11 mouse cellular contexts compared by ENCODE assay signal in the genomic region with DNA sequence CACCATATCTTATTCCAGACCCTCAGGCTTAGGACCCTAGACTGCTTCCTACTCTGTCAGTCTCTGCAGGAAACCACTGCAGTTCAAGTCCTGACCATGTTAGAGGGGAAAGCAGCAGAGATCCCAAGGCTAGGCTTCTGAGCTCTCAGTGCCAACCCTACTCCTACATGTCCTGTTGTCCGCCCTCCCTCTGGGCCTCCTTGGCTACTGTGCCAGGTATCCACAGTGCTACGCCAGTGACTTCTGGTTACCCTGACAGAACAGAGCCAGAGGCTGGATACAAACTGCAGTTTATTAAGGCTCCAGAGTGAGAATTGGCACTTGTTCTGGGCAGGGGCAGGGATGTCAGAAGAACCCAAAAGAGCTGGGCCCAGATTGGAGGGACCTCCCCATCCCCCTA. TPM values are rescaled to one million over a fixed set of nuclear protein-coding genes. Genes with fewer than 3 reads are reported as not detected.
DNase-seq lines count a peak whose midpoint lies in the region; ATAC-seq lines count a peak whose summit lies in the region.
"Had no signal": no experiment of that assay in that cellular context is flagged by ENCODE, and none has a peak within 500 bp of the region (broad histone marks: within the 10 kb centered on the region; RNA-seq: fewer than 3 reads in every experiment).

No protein-coding gene starts in this region.

- H3K27me3 ChIP-seq in kidney, embryonic 15.5 days = no peaks in the 10 kb centered on the region
- H3K27me3 ChIP-seq in hindbrain, embryonic 15.5 days = no peaks in the 10 kb centered on the region
- H3K27me3 ChIP-seq: heart, embryonic 15.5 days; stomach, embryonic 15.5 days had no signal

- peaks cover 13% of the 10 kb centered on the region for H3K4me1 ChIP-seq in kidney, embryonic 15.5 days
- peaks cover 17% of the 10 kb centered on the region for H3K4me1 ChIP-seq in hindbrain, embryonic 15.5 days (replicated peaks)

- DNase-seq in kidney, postnatal 25 days = no peak
- peak; percentile 83 for DNase-seq in adipocyte (ENCODE audit: low spot score)
- peak; percentile 79 for DNase-seq in cerebellum, adult 11-12 months
- DNase-seq in spleen, postnatal 4 days (ENCODE audit: low spot score in 2 of 2) = no peak
- DNase-seq in embryo, embryonic 10 days (ENCODE audit: low spot score) = no peak
- DNase-seq in gastrocnemius, postnatal 25 days = no peak

- H3K4me3 ChIP-seq in kidney, embryonic 15.5 days (replicated peaks) = no peak overlapping the region
- H3K4me3 ChIP-seq in hindbrain, embryonic 15.5 days = no peak overlapping the region

- 0 out of 2 replicates have a peak overlapping the region, but pooled peaks have one; percentile 25 for H3K27ac ChIP-seq in kidney, embryonic 15.5 days
- H3K27ac ChIP-seq in hindbrain, embryonic 15.5 days (replicated peaks) = 0 out of 2 replicates have a peak overlapping the region, but pooled peaks have one; percentile 54
- H3K27ac ChIP-seq: heart, embryonic 15.5 days; stomach, embryonic 15.5 days had no signal

- ATAC-seq in kidney, embryonic 15.5 days (replicated peaks; ENCODE audit: low FRiP score) = peak; percentile 19; the same call in 1 of the 2 replicates
- no peak; the same call in none of the 2 replicates for ATAC-seq in hindbrain, embryonic 15.5 days (ENCODE audit: low FRiP score, low read depth)

- H3K9ac ChIP-seq in kidney, embryonic 15.5 days = no peak overlapping the region
- H3K9ac ChIP-seq in hindbrain, embryonic 15.5 days = no peak overlapping the region
- H3K9ac ChIP-seq: heart, embryonic 15.5 days had no signal

- WGBS in kidney, embryonic 15.5 days = 83% methylated on average over 2 of the region's 2 CpGs
- 86% methylated on average over 2 of the region's 2 CpGs for WGBS in hindbrain, embryonic 15.5 days

- H3K36me3 ChIP-seq in kidney, embryonic 15.5 days = peaks cover 71% of the 10 kb centered on the region
- peaks cover 51% of the 10 kb centered on the region for H3K36me3 ChIP-seq in hindbrain, embryonic 15.5 days

- H3K4me2 ChIP-seq in kidney, embryonic 15.5 days = no peak overlapping the region
- H3K4me2 ChIP-seq in hindbrain, embryonic 15.5 days = no peak overlapping the region

- no peaks in the 10 kb centered on the region for H3K9me3 ChIP-seq in kidney, embryonic 15.5 days (replicated peaks)
- no peaks in the 10 kb centered on the region for H3K9me3 ChIP-seq in hindbrain, embryonic 15.5 days
- H3K9me3 ChIP-seq: heart, embryonic 15.5 days; stomach, embryonic 15.5 days had no signal

RNA-seq across cellular contexts. Expression of a gene that starts 0.7 kb away (rescaled TPM):
- 92.7 and 94.9 TPM in 2 replicates for polyA plus RNA-seq in kidney, embryonic 15.5 days (2015; fragmentation: Nextera tagmentation; extraction: Ambion mirVana)
- polyA plus RNA-seq in hindbrain, embryonic 15.5 days (2015; fragmentation: Nextera tagmentation; extraction: Ambion mirVana) = 45.7 and 46.2 TPM in 2 replicates
- total RNA-seq in gastrocnemius, postnatal 25 days (2021) = 10 to 100 TPM; 37.5 to 38.7 TPM

RNA-seq across cellular contexts. Expression of a gene that starts 8.6 kb away (rescaled TPM):
- polyA plus RNA-seq in kidney, embryonic 15.5 days (2015; fragmentation: Nextera tagmentation; extraction: Ambion mirVana) = 127 and 136 TPM in 2 replicates
- 100 and 110 TPM in 2 replicates for polyA plus RNA-seq in hindbrain, embryonic 15.5 days (2015; fragmentation: Nextera tagmentation; extraction: Ambion mirVana)
- 10 to 100 TPM; 79.5 to 84.6 TPM for total RNA-seq in gastrocnemius, postnatal 25 days (2021)

RNA-seq across cellular contexts. Expression of a gene that starts 15.5 kb away (rescaled TPM):
- 44.8 and 49.6 TPM in 2 replicates for polyA plus RNA-seq in kidney, embryonic 15.5 days (2015; fragmentation: Nextera tagmentation; extraction: Ambion mirVana)
- polyA plus RNA-seq in hindbrain, embryonic 15.5 days (2015; fragmentation: Nextera tagmentation; extraction: Ambion mirVana) = 24.9 and 26.0 TPM in 2 replicates
- 1 to 10 TPM; 8.9 to 9.0 TPM for total RNA-seq in gastrocnemius, postnatal 25 days (2021)

RNA-seq across cellular contexts. Expression of a gene that starts 16.3 kb away (rescaled TPM):
- 331 and 360 TPM in 2 replicates for polyA plus RNA-seq in kidney, embryonic 15.5 days (2015; fragmentation: Nextera tagmentation; extraction: Ambion mirVana)
- 199 and 201 TPM in 2 replicates for polyA plus RNA-seq in hindbrain, embryonic 15.5 days (2015; fragmentation: Nextera tagmentation; extraction: Ambion mirVana)
- 10 to 100 TPM; 49.9 to 59.5 TPM for total RNA-seq in gastrocnemius, postnatal 25 days (2021)

RNA-seq across cellular contexts. Expression of a gene that starts 34.7 kb away (rescaled TPM):
- polyA plus RNA-seq in kidney, embryonic 15.5 days (2015; fragmentation: Nextera tagmentation; extraction: Ambion mirVana) = 10.2 and 12.1 TPM in 2 replicates
- 14.3 and 14.8 TPM in 2 replicates for polyA plus RNA-seq in hindbrain, embryonic 15.5 days (2015; fragmentation: Nextera tagmentation; extraction: Ambion mirVana)
- total RNA-seq in gastrocnemius, postnatal 25 days (2021) = 1 to 10 TPM; 4.3 to 5.3 TPM
- polyA plus RNA-seq: activated CD4-positive, CD25-positive, alpha-beta regulatory T cell, adult 4 months had no signal

Comparison
In these comparisons a context has a peak if more than half of its experiments do, and no peak if none do; other contexts are left out.
1. DNase-seq: peak in adipocyte (single experiment) and cerebellum, adult 11-12 months (single experiment); none in kidney, postnatal 25 days (0 of 2), spleen, postnatal 4 days (0 of 2), embryo, embryonic 10 days (single experiment) and gastrocnemius, postnatal 25 days (single experiment).